Mouse (Mus musculus) mouse trophoblast stem cell (cell line): Measurements from ENCODE around the gene Atp5g3.
"Not testable (repeated sequence)": the region's sequence is repeated elsewhere in the genome, so short reads cannot be mapped to it uniquely, and the experiment has no call there.

Experiments used
- in situ Hi-C, 2 experiments: fragments of 300-500 bp; cut with MseI, MboI; formaldehyde crosslinking; loops; 2 replicates in 1 of 2; 3 replicates in 1 of 2; pipeline ENCODE4 v1.15.1; 2025

The Atp5g3 gene

GRCm38 (mm10) chr2:73896919-73897318, 14.2 kb downstream of the Atp5g3 start:
- in situ Hi-C loops: not testable (repeated sequence)

GRCm38 (mm10) chr2:73893473-73894270, 17.5 kb downstream of the Atp5g3 start:
- in situ Hi-C loops: no loop called here

GRCm38 (mm10) chr2:73892464-73893296, 18.4 kb downstream of the Atp5g3 start, which contains the start of gene Atf2:
Atf2 (minus strand) TSS chr2:73892639.
- in situ Hi-C loops: no loop called here

- in situ Hi-C loops: no loop called here
Measured at GRCm38 (mm10) chr2:73891701-73892463, 19.2 kb downstream of the Atp5g3 start.

GRCm38 (mm10) chr2:73885997-73886396, 25.1 kb downstream of the Atp5g3 start:
- in situ Hi-C loops: no loop called here

- in situ Hi-C loops: no loop called here
Measured at GRCm38 (mm10) chr2:73877891-73878290, 33.2 kb downstream of the Atp5g3 start.

- in situ Hi-C loops: no loop called here
Measured at GRCm38 (mm10) chr2:73867764-73868487, 43.2 kb downstream of the Atp5g3 start.

GRCm38 (mm10) chr2:73860046-73860624, 51.0 kb downstream of the Atp5g3 start:
- in situ Hi-C loops: no loop called here
